Mouse (Mus musculus) E14TG2a.4 (cell line): ENCODE measurements around the gene Akap13.

ENCODE experiments used
- CTCF ChIP-seq: conservative IDR thresholded peaks from 2 replicates; pipeline ENCODE4 v1.5.1; 2014; ENCODE audit warnings: low read length
- NANOG ChIP-seq: IDR thresholded peaks from 2 replicates; pipeline ENCODE4 v1.6.1; 2014; ENCODE audit warnings: borderline replicate concordance, low read length, mixed read lengths

- TF ChIP-seq CTCF: no peak
- TF ChIP-seq NANOG: no peak
Observed at GRCm38 (mm10) chr7:75568883-75569282, 113.5 kb downstream of the Akap13 start.
